Mouse (Mus musculus): ENCODE measurements at regions not wholly inside any gene's neighbourhood (a gene's known extent, or its start where the extent isn't known, plus 50 kb on each side); places are given as distances from the start of the nearest gene placed in this dataset.

GRCm38 (mm10) chr15:87345826-87346225 lies 198.3 kb upstream of the Fam19a5 start:
- no peak for TF ChIP-seq CTCF (IDR thresholded peaks at IDR 0.05; ENCODE audit: low read depth)
- no peak for TF ChIP-seq EP300 (IDR thresholded peaks at IDR 0.05; ENCODE audit: low read depth)

Data from heart, postnatal 0 days (tissue).